Mouse (Mus musculus): ENCODE data around the gene Rpsa. TPM values are rescaled to one million over a fixed set of nuclear protein-coding genes. Genes with fewer than 3 reads are reported as not detected.

Gene Rpsa
- 793 and 930 TPM in 2 replicates for polyA plus RNA-seq (2016; fragmentation: Nextera tagmentation; extraction: Ambion mirVana)

DNA sequence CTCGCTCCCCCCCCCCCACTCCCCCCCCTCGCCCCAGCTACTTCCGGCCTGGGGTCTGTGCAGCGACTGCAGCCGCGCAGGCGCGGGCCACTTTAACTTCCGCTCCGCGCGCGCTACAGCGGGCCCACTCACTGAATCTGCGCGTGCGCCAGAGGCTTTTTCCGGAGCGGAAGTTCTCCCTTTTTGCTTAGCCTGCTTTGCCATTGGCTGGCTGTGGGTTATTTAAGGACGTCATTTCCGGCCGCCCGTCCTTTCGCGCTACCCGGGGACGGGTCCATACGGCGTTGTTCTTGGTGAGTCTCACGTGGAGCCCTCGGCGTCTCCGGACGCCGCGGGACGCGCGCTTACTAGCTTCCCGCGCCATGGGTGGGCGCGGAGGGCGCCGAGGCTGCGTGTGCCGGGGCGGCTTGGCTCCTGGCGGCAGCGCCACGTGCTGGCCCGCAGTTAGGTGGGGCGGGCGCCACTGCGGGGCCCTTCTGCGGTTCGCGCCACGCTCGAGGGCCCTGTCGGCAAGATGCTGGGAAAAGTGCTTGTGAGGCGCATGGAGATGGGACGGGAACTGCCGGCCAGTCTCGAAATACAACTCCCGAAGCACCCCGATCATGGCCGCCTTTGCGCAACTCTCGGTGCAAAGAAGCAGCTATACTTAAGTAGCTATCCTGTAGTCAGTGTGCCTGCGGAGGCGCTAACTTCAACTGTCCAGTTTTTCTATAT lies at the start of gene Rpsa:
TSS of gene Rpsa (plus strand) at position 152 of the 714 bp plus-strand sequence.
- no peaks in the 10 kb centered on the region for H3K9me3 ChIP-seq (replicated peaks)
- H3K27me3 ChIP-seq: no peaks in the 10 kb centered on the region
- H3K4me2 ChIP-seq (replicated peaks): peak within 1 kb of the TSS; percentile 87
- H3K4me1 ChIP-seq: peaks cover 20% of the 10 kb centered on the region
- peak within 1 kb of the TSS; percentile 100 for H3K4me3 ChIP-seq
- peak; percentile 97 for ATAC-seq (ENCODE audit: low FRiP score)
- under 1% methylated on average over 72 of the region's 72 CpGs for WGBS
- peak within 1 kb of the TSS; percentile 89 for H3K27ac ChIP-seq
- H3K36me3 ChIP-seq: peaks cover 57% of the 10 kb centered on the region
- peak within 1 kb of the TSS; percentile 99 for H3K9ac ChIP-seq

- Histone ChIP-seq H3K9ac (no peak overlapping the region), H3K36me3 (no peaks in the 10 kb centered on the region), H3K9me3 (replicated peaks) (no peaks in the 10 kb centered on the region), H3K4me1 (no peaks in the 10 kb centered on the region), H3K4me2 (replicated peaks) (no peak overlapping the region), H3K4me3 (no peak overlapping the region), H3K27ac (no peak overlapping the region), H3K27me3 (no peaks in the 10 kb centered on the region)
- 84% methylated on average over 3 of the region's 3 CpGs for WGBS
- no peak for ATAC-seq (ENCODE audit: low FRiP score)
Observed at GRCm38 (mm10) chr9:120078241-120078640, 49.2 kb upstream of the Rpsa start.

DNA sequence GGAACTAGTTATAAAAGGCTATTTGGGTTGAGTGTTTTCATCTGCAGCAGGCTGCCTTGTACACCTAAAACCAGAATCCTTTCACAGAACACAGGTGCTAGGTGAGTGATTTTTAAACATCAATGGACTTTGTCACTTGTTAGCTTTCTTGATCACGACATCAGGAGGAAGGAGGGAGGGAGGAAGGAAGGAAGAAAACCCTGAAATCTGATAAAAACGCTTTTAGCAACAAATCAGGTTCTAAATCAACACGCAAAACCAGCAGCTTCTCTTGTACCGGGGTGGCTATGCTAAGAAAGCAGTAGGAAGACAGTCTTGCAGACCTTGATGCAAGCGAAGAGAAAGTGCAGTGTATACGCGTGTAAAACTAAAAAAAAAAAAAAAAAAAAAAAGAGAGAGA lies 47.6 kb upstream of the Rpsa start:
- Histone ChIP-seq H3K9ac (no peak overlapping the region), H3K4me3 (no peak overlapping the region), H3K4me1 (no peaks in the 10 kb centered on the region), H3K36me3 (no peaks in the 10 kb centered on the region), H3K9me3 (replicated peaks) (no peaks in the 10 kb centered on the region), H3K27me3 (peaks cover under 1% of the 10 kb centered on the region; the same call in 1 of the 2 replicates), H3K4me2 (replicated peaks) (no peak overlapping the region), H3K27ac (no peak overlapping the region)
- WGBS: 80% methylated on average over 7 of the region's 7 CpGs
- no peak for ATAC-seq (ENCODE audit: low FRiP score)

DNA sequence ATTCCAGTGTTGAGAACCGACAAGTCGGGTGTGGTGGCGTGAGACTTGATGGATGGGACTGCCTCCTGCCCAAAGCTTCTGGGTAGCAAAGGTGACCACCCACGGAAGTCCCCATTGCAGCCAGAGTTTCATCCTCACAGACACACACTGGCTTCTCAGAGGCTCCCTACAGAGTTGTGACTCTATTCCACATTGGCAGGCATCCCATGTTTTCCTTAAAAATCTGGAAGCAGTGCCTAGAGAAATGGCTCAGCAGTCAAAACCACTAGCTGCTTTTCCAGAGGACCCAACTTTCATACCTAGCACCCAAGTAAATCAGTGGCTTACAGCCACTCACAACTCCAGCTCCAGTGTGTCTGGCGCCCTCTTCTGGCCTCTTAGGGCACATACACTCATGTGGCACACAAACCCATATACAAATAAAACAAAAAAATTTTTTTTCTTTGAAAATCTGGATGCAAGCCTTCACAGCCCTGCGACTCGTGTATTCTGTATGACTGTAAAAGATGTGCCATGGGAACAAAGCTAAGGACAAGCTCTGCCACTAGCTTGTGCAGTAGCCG lies 46.9 kb upstream of the Rpsa start:
- H3K36me3 ChIP-seq: no peaks in the 10 kb centered on the region
- ATAC-seq (ENCODE audit: low FRiP score): no peak
- no peak overlapping the region for H3K4me3 ChIP-seq
- no peak overlapping the region for H3K9ac ChIP-seq
- WGBS: 81% methylated on average over 8 of the region's 8 CpGs
- H3K27ac ChIP-seq: no peak overlapping the region
- H3K4me1 ChIP-seq: no peaks in the 10 kb centered on the region
- H3K4me2 ChIP-seq (replicated peaks): no peak overlapping the region
- no peaks in the 10 kb centered on the region for H3K9me3 ChIP-seq (replicated peaks)
- peaks cover 5% of the 10 kb centered on the region; the same call in 1 of the 2 replicates for H3K27me3 ChIP-seq

GRCm38 (mm10) chr9:120081247-120081646 lies 46.2 kb upstream of the Rpsa start:
- Histone ChIP-seq H3K4me2 (replicated peaks) (no peak overlapping the region), H3K9me3 (replicated peaks) (no peaks in the 10 kb centered on the region), H3K27ac (no peak overlapping the region), H3K4me1 (no peaks in the 10 kb centered on the region), H3K27me3 (peaks cover 5% of the 10 kb centered on the region; the same call in 1 of the 2 replicates), H3K4me3 (no peak overlapping the region), H3K36me3 (no peaks in the 10 kb centered on the region), H3K9ac (no peak overlapping the region)
- no peak for ATAC-seq (ENCODE audit: low FRiP score)
- 77% methylated on average over 6 of the region's 6 CpGs for WGBS

GRCm38 (mm10) chr9:120081967-120082366 lies 45.5 kb upstream of the Rpsa start:
- no peak overlapping the region for H3K4me2 ChIP-seq (replicated peaks)
- peaks cover 5% of the 10 kb centered on the region; the same call in 1 of the 2 replicates for H3K27me3 ChIP-seq
- no peaks in the 10 kb centered on the region for H3K36me3 ChIP-seq
- H3K9me3 ChIP-seq (replicated peaks): no peaks in the 10 kb centered on the region
- H3K4me1 ChIP-seq: no peaks in the 10 kb centered on the region
- WGBS: 86% methylated on average over 5 of the region's 5 CpGs
- no peak for ATAC-seq (ENCODE audit: low FRiP score)
- no peak overlapping the region for H3K4me3 ChIP-seq
- H3K27ac ChIP-seq: no peak overlapping the region
- H3K9ac ChIP-seq: no peak overlapping the region

GRCm38 (mm10) chr9:120082691-120083090 lies 44.8 kb upstream of the Rpsa start:
- Histone ChIP-seq H3K4me2 (replicated peaks) (no peak overlapping the region), H3K9ac (no peak overlapping the region), H3K9me3 (replicated peaks) (no peaks in the 10 kb centered on the region), H3K27me3 (peaks cover 5% of the 10 kb centered on the region; the same call in 1 of the 2 replicates), H3K4me3 (no peak overlapping the region), H3K36me3 (no peaks in the 10 kb centered on the region), H3K27ac (no peak overlapping the region), H3K4me1 (no peaks in the 10 kb centered on the region)
- ATAC-seq (ENCODE audit: low FRiP score): no peak
- 63% methylated on average over 4 of the region's 4 CpGs for WGBS

- 83% methylated on average over 18 of the region's 18 CpGs for WGBS
- Histone ChIP-seq H3K36me3 (no peaks in the 10 kb centered on the region), H3K4me2 (replicated peaks) (no peak overlapping the region), H3K9ac (no peak overlapping the region), H3K9me3 (replicated peaks) (no peaks in the 10 kb centered on the region), H3K27ac (no peak overlapping the region), H3K4me3 (no peak overlapping the region), H3K4me1 (no peaks in the 10 kb centered on the region), H3K27me3 (peaks cover 5% of the 10 kb centered on the region; the same call in 1 of the 2 replicates)
- ATAC-seq (ENCODE audit: low FRiP score): no peak
Observed at GRCm38 (mm10) chr9:120083158-120083894, 44.2 kb upstream of the Rpsa start.

DNA sequence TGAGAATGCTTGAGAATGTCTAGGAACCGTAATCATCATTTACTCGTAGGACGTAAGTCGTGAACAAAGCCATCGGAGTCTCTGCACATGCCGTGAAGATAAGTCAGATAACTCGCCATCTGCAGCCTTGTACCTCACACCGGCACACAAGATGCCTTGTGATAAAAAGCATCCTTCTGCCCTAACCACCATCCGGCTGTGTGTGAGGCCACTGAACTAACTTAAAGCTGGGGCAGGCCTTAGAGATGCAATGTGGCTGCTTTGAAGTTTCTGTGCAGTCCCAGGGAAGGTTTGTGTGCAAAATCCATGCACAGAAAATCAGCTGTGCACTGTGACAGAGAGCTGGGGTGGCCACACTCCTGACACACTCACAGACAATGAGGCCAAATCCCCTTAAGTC lies 43.1 kb upstream of the Rpsa start:
- H3K36me3 ChIP-seq: no peaks in the 10 kb centered on the region
- H3K27ac ChIP-seq: no peak overlapping the region
- no peaks in the 10 kb centered on the region for H3K9me3 ChIP-seq (replicated peaks)
- no peak for ATAC-seq (ENCODE audit: low FRiP score)
- H3K4me1 ChIP-seq: no peaks in the 10 kb centered on the region
- 87% methylated on average over 9 of the region's 9 CpGs for WGBS
- no peak overlapping the region for H3K9ac ChIP-seq
- peaks cover 5% of the 10 kb centered on the region; the same call in 1 of the 2 replicates for H3K27me3 ChIP-seq
- no peak overlapping the region for H3K4me2 ChIP-seq (replicated peaks)
- no peak overlapping the region for H3K4me3 ChIP-seq

DNA sequence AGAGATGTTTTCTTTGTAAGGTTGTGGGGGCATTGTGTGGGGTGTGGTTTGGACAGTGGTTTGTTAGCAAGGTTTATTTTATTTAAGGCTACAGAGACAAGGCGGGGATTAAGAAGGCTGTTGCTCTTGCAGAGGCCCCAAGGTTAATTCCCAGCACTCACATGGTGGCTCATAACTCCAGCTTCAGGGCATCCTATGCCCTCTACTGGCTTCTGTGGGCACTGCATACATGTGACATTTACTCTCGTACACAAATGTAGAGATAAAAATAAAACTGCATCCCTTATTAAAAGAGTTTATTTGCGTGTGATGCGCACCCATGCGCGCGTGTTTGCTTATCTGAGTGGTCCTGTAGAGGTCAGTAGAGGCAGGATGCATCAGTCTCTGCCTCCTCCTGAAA lies 38.4 kb upstream of the Rpsa start:
- H3K9ac ChIP-seq: no peak overlapping the region
- no peak overlapping the region for H3K27ac ChIP-seq
- H3K4me1 ChIP-seq: no peaks in the 10 kb centered on the region
- H3K4me2 ChIP-seq (replicated peaks): no peak overlapping the region
- H3K36me3 ChIP-seq: no peaks in the 10 kb centered on the region
- no peak overlapping the region for H3K4me3 ChIP-seq
- ATAC-seq (ENCODE audit: low FRiP score): no peak
- H3K27me3 ChIP-seq: peaks cover 5% of the 10 kb centered on the region; the same call in 1 of the 2 replicates
- no peaks in the 10 kb centered on the region for H3K9me3 ChIP-seq (replicated peaks)
- WGBS: 85% methylated on average over 7 of the region's 7 CpGs

GRCm38 (mm10) chr9:120091086-120091485 lies 36.4 kb upstream of the Rpsa start:
- no peak overlapping the region for H3K4me3 ChIP-seq
- H3K9ac ChIP-seq: no peak overlapping the region
- no peak for ATAC-seq (ENCODE audit: low FRiP score)
- H3K36me3 ChIP-seq: no peaks in the 10 kb centered on the region
- H3K27ac ChIP-seq: no peak overlapping the region
- H3K4me1 ChIP-seq: no peaks in the 10 kb centered on the region
- H3K4me2 ChIP-seq (replicated peaks): no peak overlapping the region
- no peaks in the 10 kb centered on the region for H3K9me3 ChIP-seq (replicated peaks)
- no peaks in the 10 kb centered on the region for H3K27me3 ChIP-seq
- WGBS: 85% methylated on average over 10 of the region's 10 CpGs

DNA sequence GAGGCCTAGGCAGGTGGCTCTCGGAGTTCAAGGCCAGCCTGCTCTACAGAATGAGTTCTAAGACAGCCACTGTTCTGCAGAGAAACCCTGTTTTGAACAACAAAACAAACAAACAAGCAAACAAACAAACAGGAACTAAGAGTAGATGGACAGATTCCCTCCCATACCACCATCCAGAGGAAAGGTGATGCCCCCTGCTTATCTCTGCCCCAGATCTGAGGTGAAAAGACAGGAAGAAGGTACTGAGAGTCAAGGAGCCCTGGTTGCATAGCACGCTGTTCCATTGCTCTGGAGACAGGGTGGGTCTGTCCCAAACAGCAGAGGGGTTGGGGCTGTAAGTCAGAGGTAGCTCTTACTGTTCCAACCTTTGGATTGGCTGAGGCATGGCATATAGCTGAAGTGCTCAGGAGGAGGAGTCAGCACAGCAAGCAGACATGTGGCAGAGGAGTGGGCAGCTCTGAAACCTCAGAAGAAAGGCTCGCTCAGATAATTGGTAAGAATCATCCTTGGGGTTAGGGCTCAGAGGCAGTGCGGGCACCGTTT lies 35.7 kb upstream of the Rpsa start, which contains the start of gene Ccr8:
TSS of gene Ccr8 (plus strand) at position 419 of the 543 bp plus-strand sequence.
- H3K9me3 ChIP-seq (replicated peaks): no peaks in the 10 kb centered on the region
- 79% methylated on average over 5 of the region's 5 CpGs for WGBS
- H3K4me3 ChIP-seq: no peak within 1 kb of the TSS
- H3K4me1 ChIP-seq: no peaks in the 10 kb centered on the region
- no peak for ATAC-seq (ENCODE audit: low FRiP score)
- H3K27me3 ChIP-seq: no peaks in the 10 kb centered on the region
- no peak within 1 kb of the TSS for H3K9ac ChIP-seq
- H3K4me2 ChIP-seq (replicated peaks): no peak within 1 kb of the TSS
- H3K36me3 ChIP-seq: no peaks in the 10 kb centered on the region
- no peak within 1 kb of the TSS for H3K27ac ChIP-seq
